Mouse (Mus musculus) stomach, postnatal 0 days (tissue): ENCODE measurements around the gene Olfr364-ps1. TPM values are rescaled to one million over a fixed set of nuclear protein-coding genes. Genes with fewer than 3 reads are reported as not detected.

Experiments
- ATAC-seq: fragments of 200-750 bp; cut with Nextera tagmentation; 2 replicates; pipeline ENCODE4 v1.8.0; 2017; ENCODE audit not compliant: low FRiP score, low TSS enrichment
- DNase-seq: peaks from one replicate; pipeline ENCODE4 v3.0.0-alpha.2; 2016; ENCODE audit warnings: low spot score
- H3K27ac ChIP-seq: fragments of 300-500 bp; sonication (generic); replicated peaks from 2 replicates; pipeline ENCODE4 v1.5.1; 2014; ENCODE audit warnings: mild to moderate bottlenecking, control low read depth
- H3K27me3 ChIP-seq: fragments of 300-500 bp; sonication (generic); 2 replicates; pipeline ENCODE4 v1.6.1; 2014; ENCODE audit warnings: low read length; ENCODE audit not compliant: control insufficient read depth, insufficient read depth
- H3K36me3 ChIP-seq: fragments of 300-500 bp; sonication (generic); 2 replicates; pipeline ENCODE4 v1.6.1; 2014; ENCODE audit warnings: low read length, mixed read lengths; ENCODE audit not compliant: control insufficient read depth, insufficient read depth
- H3K4me1 ChIP-seq: fragments of 300-500 bp; sonication (generic); replicated peaks from 2 replicates; pipeline ENCODE4 v1.6.1; 2014; ENCODE audit warnings: antibody characterized with exemption; ENCODE audit not compliant: control insufficient read depth, insufficient read depth
- H3K4me2 ChIP-seq: fragments of 300-500 bp; sonication (generic); replicated peaks from 2 replicates; pipeline ENCODE4 v1.6.1; 2014; ENCODE audit warnings: low read depth, mild to moderate bottlenecking, control low read depth, moderate library complexity
- H3K4me3 ChIP-seq: fragments of 300-500 bp; sonication (generic); 2 replicates; pipeline ENCODE4 v1.5.1; 2014; ENCODE audit warnings: low read depth, low read length, control low read depth
- H3K9ac ChIP-seq: fragments of 300-500 bp; sonication (generic); 2 replicates; pipeline ENCODE4 v1.6.1; 2014; ENCODE audit warnings: mild to moderate bottlenecking, low read length, control low read depth, mixed read lengths
- H3K9me3 ChIP-seq: fragments of 300-500 bp; sonication (generic); 2 replicates; pipeline ENCODE4 v1.6.1; 2016; ENCODE audit warnings: low read length; ENCODE audit not compliant: control insufficient read depth
- CTCF ChIP-seq: IDR thresholded peaks from 2 replicates; pipeline ENCODE4 v1.5.1; 2016; ENCODE audit warnings: antibody characterized with exemption, low read depth, mild to moderate bottlenecking, moderate library complexity
- EP300 ChIP-seq: optimal IDR thresholded peaks from 2 replicates; pipeline ENCODE3; 2016; ENCODE audit warnings: antibody characterized with exemption
- WGBS: fragments of 180-500 bp; shearing (Covaris S2); extraction: QIAGEN DNeasy Blood & Tissue Kit; methylation state at CpG from one replicate; pipeline ENCODE4 v1.1.7; 2014; 5-methylcytosine and 5-hydroxymethylcytosine counted together
- polyA plus RNA-seq: library from polyadenylated mRNA; unstranded; fragments of >200 nt; fragmentation: Nextera tagmentation; extraction: Ambion mirVana; gene quantifications from 2 replicates; pipeline ENCODE4 v1.2.1, GENCODE M21; 2015

Olfr364-ps1 gene
- polyA plus RNA-seq = not detected in 2 replicates

GRCm38 (mm10) chr2:37139022-37139421 lies at the start of gene Olfr364-ps1:
TSS of gene Olfr364-ps1 (plus strand) at chr2:37139322.
- no peaks in the 10 kb centered on the region for H3K27me3 ChIP-seq
- H3K36me3 ChIP-seq = no peaks in the 10 kb centered on the region
- H3K27ac ChIP-seq = no peak within 1 kb of the TSS
- no peak for ATAC-seq
- no peak for DNase-seq
- 85% methylated on average over 3 of the region's 3 CpGs for WGBS
- no peaks in the 10 kb centered on the region for H3K4me1 ChIP-seq
- H3K4me3 ChIP-seq = no peak within 1 kb of the TSS
- H3K4me2 ChIP-seq = no peak within 1 kb of the TSS
- no peaks in the 10 kb centered on the region for H3K9me3 ChIP-seq
- no peak within 1 kb of the TSS for H3K9ac ChIP-seq
- TF ChIP-seq CTCF = no peak
- TF ChIP-seq EP300 = no peak

DNA sequence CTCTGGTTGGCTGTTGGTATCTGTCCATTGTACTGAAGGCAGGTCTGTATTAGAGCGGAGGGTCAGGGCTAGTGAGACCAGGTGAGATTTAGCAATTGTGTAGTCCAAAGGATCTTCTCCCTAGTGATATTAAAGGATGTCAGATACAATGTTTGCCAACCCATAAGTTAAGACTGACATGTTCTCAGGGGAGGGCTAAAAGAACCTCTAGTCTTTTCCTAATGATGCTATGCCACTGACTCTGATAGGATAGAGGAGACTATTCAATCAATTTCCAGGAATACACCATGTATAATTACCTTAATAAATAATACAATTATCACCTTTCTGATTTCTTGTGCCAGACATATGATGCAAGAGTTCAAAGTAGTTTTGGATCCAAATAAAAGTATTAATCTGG lies 21.3 kb upstream of the Olfr364-ps1 start, which contains the start of gene Olfr362:
Gene Olfr362 (minus strand): TSS at position 101 of the 400 bp plus-strand sequence.
- 88% methylated on average over 1 of the region's 1 CpGs for WGBS
- Histone ChIP-seq H3K4me1 (no peaks in the 10 kb centered on the region), H3K4me3 (no peak within 1 kb of the TSS), H3K36me3 (no peaks in the 10 kb centered on the region), H3K27me3 (no peaks in the 10 kb centered on the region), H3K9ac (no peak within 1 kb of the TSS), H3K27ac (no peak within 1 kb of the TSS), H3K4me2 (no peak within 1 kb of the TSS), H3K9me3 (no peaks in the 10 kb centered on the region)
- ATAC-seq (no peak), DNase-seq (no peak)
- no peak for TF ChIP-seq EP300
- no peak for TF ChIP-seq CTCF

DNA sequence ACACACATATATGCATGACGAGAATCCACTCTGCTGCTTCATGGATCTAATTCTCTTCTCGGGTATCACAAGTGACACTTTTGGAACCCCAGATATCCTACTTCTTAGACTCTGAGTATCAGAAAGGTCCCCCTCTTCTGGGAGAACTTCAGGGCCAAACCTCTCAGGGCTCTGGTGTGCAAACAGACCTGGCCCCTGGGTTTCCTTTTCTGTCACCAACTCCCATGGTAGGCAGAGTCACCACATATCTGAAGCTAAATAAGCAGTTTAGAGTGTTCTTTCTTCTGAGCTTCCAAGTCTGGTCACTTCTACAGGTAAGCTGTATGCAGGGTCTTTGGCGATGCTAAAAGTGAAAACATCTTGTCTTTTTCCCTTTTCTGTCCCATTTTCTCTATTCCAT lies 48.8 kb downstream of the Olfr364-ps1 start, which contains the start of gene Olfr365:
Gene Olfr365 (plus strand): TSS at position 301 of the 400 bp plus-strand sequence.
- no peak for ATAC-seq
- H3K4me1 ChIP-seq = no peaks in the 10 kb centered on the region

More for the DNA sequence above, 48.8 kb downstream of the Olfr364-ps1 start, which contains the start of gene Olfr365:
- DNase-seq = no peak
- Histone ChIP-seq H3K9me3 (no peaks in the 10 kb centered on the region), H3K27ac (no peak within 1 kb of the TSS), H3K36me3 (no peaks in the 10 kb centered on the region), H3K4me3 (no peak within 1 kb of the TSS), H3K27me3 (no peaks in the 10 kb centered on the region), H3K4me2 (no peak within 1 kb of the TSS), H3K9ac (no peak within 1 kb of the TSS)
- TF ChIP-seq EP300 (no peak), CTCF (no peak)
- 71% methylated on average over 3 of the region's 3 CpGs for WGBS

Other genes starting within 250 kb of the Olfr364-ps1 start
- gene Olfr353, start 246.4 kb upstream of the Olfr364-ps1 start, polyA plus RNA-seq = not detected in 2 replicates
- gene Olfr354, start 233.6 kb upstream of the Olfr364-ps1 start, polyA plus RNA-seq = 0.05 TPM in 1 of 2 replicates, not detected in the other
- not detected in 2 replicates for gene Olfr355, start 210.4 kb upstream of the Olfr364-ps1 start, polyA plus RNA-seq
- not detected in 2 replicates for gene Olfr356, start 202.2 kb upstream of the Olfr364-ps1 start, polyA plus RNA-seq
- gene Olfr357, start 145.5 kb upstream of the Olfr364-ps1 start, polyA plus RNA-seq = 0.01 TPM in 1 of 2 replicates, not detected in the other
- not detected in 2 replicates for gene Olfr358, start 130.0 kb upstream of the Olfr364-ps1 start, polyA plus RNA-seq
- gene Olfr360, start 73.6 kb upstream of the Olfr364-ps1 start, polyA plus RNA-seq = not detected in 2 replicates
- gene Olfr361, start 50.0 kb upstream of the Olfr364-ps1 start, polyA plus RNA-seq = not detected in 2 replicates
- not detected in 2 replicates for gene Olfr362, start 21.4 kb upstream of the Olfr364-ps1 start, polyA plus RNA-seq
- not detected in 2 replicates for gene Olfr365, start 48.9 kb downstream of the Olfr364-ps1 start, polyA plus RNA-seq
- not detected in 2 replicates for gene Olfr366, start 72.3 kb downstream of the Olfr364-ps1 start, polyA plus RNA-seq
- gene Olfr368, start 187.2 kb downstream of the Olfr364-ps1 start, polyA plus RNA-seq = not detected in 2 replicates
- gene Pdcl, start 220.0 kb downstream of the Olfr364-ps1 start, polyA plus RNA-seq = 26.8 and 27.1 TPM in 2 replicates